Mouse (Mus musculus): ENCODE data around the gene Olfr307. TPM values are rescaled to one million over a fixed set of nuclear protein-coding genes. Genes with fewer than 3 reads are reported as not detected.
"Not testable (repeated sequence)": the region's sequence is repeated elsewhere in the genome, so short reads cannot be mapped to it uniquely, and the experiment has no call there.

Olfr307 gene
- polyA plus RNA-seq (2012), result 0.08 TPM in 1 of 2 replicates, not detected in the other

DNA sequence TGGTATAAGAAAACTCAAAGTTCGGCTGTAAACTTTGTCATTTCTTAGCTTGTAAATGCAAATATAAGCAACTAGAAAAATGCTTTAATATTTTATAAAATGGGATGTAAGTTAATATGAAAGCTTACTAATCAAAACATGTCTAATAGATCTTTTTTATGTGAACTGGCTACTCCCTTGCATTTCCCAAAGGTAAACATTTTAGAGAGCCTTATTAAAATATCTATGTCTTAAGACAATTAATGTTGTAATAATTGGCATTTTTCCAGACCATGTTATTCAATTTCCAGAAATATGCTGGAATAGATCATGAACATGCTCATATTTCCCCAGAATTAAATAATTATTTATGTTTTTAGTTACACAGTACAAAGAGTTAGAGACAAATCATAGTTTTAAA lies at the start of gene Olfr307:
Gene Olfr307, minus strand, starts transcription at position 101 of the 400 bp plus-strand sequence.
- Histone ChIP-seq H3K36me3 (ENCODE audit: control insufficient read depth) (no peaks in the 10 kb centered on the region), H3K9me3 (ENCODE audit: control insufficient read depth, low read length) (no peaks in the 10 kb centered on the region; the same call in 1 of the 2 replicates), H3K27me3 (ENCODE audit: control insufficient read depth) (no peaks in the 10 kb centered on the region), H3K4me3 (replicated peaks) (no peak within 1 kb of the TSS), H3K4me1 (ENCODE audit: control insufficient read depth) (no peaks in the 10 kb centered on the region)
- no peak for TF ChIP-seq GATA1 (IDR thresholded peaks at IDR 0.05; ENCODE audit: low read length)
- no peak for TF ChIP-seq TAL1 (IDR thresholded peaks at IDR 0.05; ENCODE audit: low read length)

DNA sequence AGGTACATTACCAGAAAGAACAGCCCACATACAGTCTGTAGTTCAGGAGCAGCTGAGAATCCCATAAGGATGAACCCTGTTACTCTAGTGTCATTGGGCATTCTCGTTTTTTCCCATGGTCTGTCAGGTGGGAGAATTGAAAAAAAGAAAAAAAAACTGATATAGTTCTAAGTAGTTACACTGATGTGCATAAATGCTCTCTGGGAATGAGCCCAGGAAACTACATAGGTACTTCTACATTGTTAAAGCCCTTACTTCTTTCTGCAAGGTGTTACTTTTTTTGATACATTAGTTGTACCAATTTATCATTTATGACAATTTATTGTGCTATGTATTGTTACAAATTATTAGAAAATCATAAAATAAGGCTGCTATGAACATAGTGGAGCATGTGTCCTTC lies 49.2 kb upstream of the Olfr307 start, which contains the start of gene Olfr304:
Gene Olfr304, minus strand, starts transcription at position 101 of the 400 bp plus-strand sequence.
- Histone ChIP-seq H3K4me1 (ENCODE audit: control insufficient read depth) (no peaks in the 10 kb centered on the region), H3K36me3 (ENCODE audit: control insufficient read depth) (no peaks in the 10 kb centered on the region), H3K4me3 (replicated peaks) (no peak within 1 kb of the TSS), H3K9me3 (ENCODE audit: control insufficient read depth, low read length) (peaks cover 2% of the 10 kb centered on the region; the same call in 1 of the 2 replicates), H3K27me3 (ENCODE audit: control insufficient read depth) (no peaks in the 10 kb centered on the region)
- no peak for TF ChIP-seq GATA1 (IDR thresholded peaks at IDR 0.05; ENCODE audit: low read length)
- TF ChIP-seq TAL1 (IDR thresholded peaks at IDR 0.05; ENCODE audit: low read length), result no peak

DNA sequence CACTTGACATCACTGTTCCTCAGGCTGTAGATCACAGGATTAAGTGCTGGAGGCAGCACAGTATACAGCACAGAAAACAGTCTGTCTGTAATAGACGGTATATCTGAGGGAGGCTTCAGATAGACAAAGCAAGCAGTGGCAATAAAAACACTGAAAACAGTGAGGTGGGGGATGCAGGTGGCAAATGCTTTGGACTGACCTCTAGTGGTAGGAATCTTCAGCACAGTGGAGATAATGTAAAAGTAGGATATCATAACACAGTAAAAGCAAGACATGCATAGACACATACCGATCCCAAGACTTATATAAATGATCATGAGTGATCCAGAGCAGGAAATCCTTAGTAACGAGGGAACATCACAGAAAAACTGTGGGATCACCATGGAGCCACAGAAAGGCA lies 48.4 kb upstream of the Olfr307 start:
- TF ChIP-seq TAL1 (IDR thresholded peaks at IDR 0.05; ENCODE audit: low read length) (no peak), GATA1 (IDR thresholded peaks at IDR 0.05; ENCODE audit: low read length) (no peak)
- H3K9me3 ChIP-seq (ENCODE audit: control insufficient read depth, low read length), result peaks cover 2% of the 10 kb centered on the region; the same call in 1 of the 2 replicates
- no peaks in the 10 kb centered on the region for H3K27me3 ChIP-seq (ENCODE audit: control insufficient read depth)
- no peak overlapping the region for H3K4me3 ChIP-seq (replicated peaks)
- no peaks in the 10 kb centered on the region for H3K4me1 ChIP-seq (ENCODE audit: control insufficient read depth)
- no peaks in the 10 kb centered on the region for H3K36me3 ChIP-seq (ENCODE audit: control insufficient read depth)

DNA sequence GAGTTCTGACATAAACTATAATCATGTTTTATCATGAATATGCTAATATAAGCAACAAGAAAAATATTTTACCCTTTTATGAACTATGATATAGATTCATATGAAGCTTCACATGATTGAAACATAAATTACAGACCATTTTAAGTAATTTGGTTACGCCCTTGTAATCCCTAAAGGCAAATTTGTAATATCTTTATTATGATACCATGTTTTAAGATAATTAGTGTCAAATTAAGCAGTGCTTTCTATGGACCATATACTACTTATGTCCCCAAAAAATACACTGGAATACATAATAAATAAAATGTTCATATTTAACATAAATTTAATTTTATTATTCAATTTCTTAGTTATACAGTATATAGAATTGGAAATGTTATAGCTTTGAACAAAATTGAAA lies 29.4 kb upstream of the Olfr307 start, which contains the start of gene Olfr305:
Gene Olfr305, minus strand, starts transcription at position 101 of the 400 bp plus-strand sequence.
- no peak within 1 kb of the TSS for H3K4me3 ChIP-seq (replicated peaks)
- H3K27me3 ChIP-seq (ENCODE audit: control insufficient read depth), result no peaks in the 10 kb centered on the region
- H3K36me3 ChIP-seq (ENCODE audit: control insufficient read depth), result no peaks in the 10 kb centered on the region
- TF ChIP-seq TAL1 (IDR thresholded peaks at IDR 0.05; ENCODE audit: low read length), result no peak
- TF ChIP-seq GATA1 (IDR thresholded peaks at IDR 0.05; ENCODE audit: low read length), result no peak
- H3K9me3 ChIP-seq (ENCODE audit: control insufficient read depth, low read length), result 0 out of 2 replicates have a peak, but pooled peaks cover 2% of the 10 kb centered on the region
- H3K4me1 ChIP-seq (ENCODE audit: control insufficient read depth), result no peaks in the 10 kb centered on the region

DNA sequence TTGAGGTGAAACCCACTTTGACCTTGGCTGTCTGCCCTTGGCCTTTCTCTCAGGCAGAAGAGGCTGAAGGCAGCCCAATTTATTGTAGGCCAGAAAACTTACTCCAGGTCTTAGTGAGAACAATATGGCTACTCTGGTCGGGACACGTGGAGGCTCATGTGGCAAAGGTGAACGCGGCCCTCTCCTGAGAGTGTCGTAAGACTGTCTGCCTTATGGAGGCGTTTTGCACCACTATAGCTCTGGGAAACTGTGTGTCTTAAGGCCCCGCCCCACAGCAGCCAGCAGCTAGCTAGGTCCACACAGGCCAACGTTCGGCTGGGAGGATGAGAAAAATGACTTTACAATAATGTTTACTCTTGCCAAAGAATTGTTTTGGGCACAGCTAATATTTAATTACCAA lies 8.9 kb upstream of the Olfr307 start:
- H3K4me1 ChIP-seq (ENCODE audit: control insufficient read depth); H3K27me3 ChIP-seq (ENCODE audit: control insufficient read depth); H3K9me3 ChIP-seq (ENCODE audit: control insufficient read depth, low read length); H3K4me3 ChIP-seq (replicated peaks); H3K36me3 ChIP-seq (ENCODE audit: control insufficient read depth): not testable (repeated sequence)

DNA sequence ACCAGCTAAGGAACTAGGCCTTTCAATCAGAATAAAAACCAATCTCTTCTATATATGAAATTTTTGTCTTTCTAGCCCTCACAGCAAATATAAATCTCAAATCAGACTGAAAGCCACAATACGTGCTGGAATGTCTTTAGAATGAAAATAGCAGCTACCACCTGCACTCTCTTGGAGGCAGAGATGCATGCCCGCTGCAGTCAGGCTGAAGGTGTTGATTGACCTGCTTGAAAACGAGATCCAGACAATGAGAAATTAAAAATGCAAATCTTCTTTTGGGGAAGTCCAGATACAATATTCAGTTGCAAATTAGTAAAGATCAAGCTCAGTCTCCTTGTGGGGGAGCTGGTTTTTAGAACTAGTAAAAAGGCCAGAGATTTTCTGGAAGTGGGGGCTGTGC lies 6.9 kb upstream of the Olfr307 start:
- peaks cover 8% of the 10 kb centered on the region; the same call in 1 of the 2 replicates for H3K9me3 ChIP-seq (ENCODE audit: control insufficient read depth, low read length)
- H3K36me3 ChIP-seq (ENCODE audit: control insufficient read depth), result no peaks in the 10 kb centered on the region
- TF ChIP-seq GATA1 (IDR thresholded peaks at IDR 0.05; ENCODE audit: low read length) (no peak), TAL1 (IDR thresholded peaks at IDR 0.05; ENCODE audit: low read length) (no peak)
- H3K4me1 ChIP-seq (ENCODE audit: control insufficient read depth), result no peaks in the 10 kb centered on the region
- no peaks in the 10 kb centered on the region for H3K27me3 ChIP-seq (ENCODE audit: control insufficient read depth)
- no peak overlapping the region for H3K4me3 ChIP-seq (replicated peaks)

DNA sequence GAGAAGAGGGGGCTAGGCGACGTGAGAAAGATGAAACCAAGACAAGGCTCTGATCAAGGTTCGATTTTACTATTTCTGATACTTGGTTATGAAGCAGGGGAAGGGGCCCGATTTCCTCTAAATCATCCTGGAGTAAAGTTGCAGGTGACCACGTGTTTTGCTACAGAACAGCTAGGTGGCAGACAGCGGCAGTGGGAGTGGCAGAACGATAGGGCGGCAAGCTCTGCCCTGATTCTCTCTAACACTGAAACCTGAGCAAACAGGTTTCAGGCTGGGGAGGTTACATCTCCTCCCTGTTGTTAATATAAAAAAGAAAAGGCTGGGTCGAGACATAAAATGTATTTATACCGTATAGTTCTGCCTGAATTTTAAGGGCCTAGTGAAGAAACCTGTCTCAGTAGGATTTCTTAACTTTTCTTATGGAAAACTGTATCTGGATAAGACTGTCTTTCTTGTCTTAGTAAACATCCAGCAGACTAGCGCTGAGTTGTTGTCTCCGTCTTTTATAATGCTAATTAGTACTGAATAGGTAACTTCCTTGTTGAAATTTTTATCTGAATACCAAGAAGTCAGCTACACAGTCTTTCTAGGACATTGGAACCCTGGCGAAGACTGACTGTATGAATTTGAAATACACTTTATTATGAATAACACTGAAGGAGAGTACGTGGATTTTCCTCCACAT lies 5.6 kb upstream of the Olfr307 start:
- peaks cover 3% of the 10 kb centered on the region; the same call in 1 of the 2 replicates for H3K9me3 ChIP-seq (ENCODE audit: control insufficient read depth, low read length)
- H3K4me3 ChIP-seq (replicated peaks), result no peak overlapping the region
- no peak for TF ChIP-seq GATA1 (IDR thresholded peaks at IDR 0.05; ENCODE audit: low read length)
- TF ChIP-seq TAL1 (IDR thresholded peaks at IDR 0.05; ENCODE audit: low read length), result no peak
- H3K4me1 ChIP-seq (ENCODE audit: control insufficient read depth), result no peaks in the 10 kb centered on the region
- no peaks in the 10 kb centered on the region for H3K36me3 ChIP-seq (ENCODE audit: control insufficient read depth)
- H3K27me3 ChIP-seq (ENCODE audit: control insufficient read depth), result no peaks in the 10 kb centered on the region

DNA sequence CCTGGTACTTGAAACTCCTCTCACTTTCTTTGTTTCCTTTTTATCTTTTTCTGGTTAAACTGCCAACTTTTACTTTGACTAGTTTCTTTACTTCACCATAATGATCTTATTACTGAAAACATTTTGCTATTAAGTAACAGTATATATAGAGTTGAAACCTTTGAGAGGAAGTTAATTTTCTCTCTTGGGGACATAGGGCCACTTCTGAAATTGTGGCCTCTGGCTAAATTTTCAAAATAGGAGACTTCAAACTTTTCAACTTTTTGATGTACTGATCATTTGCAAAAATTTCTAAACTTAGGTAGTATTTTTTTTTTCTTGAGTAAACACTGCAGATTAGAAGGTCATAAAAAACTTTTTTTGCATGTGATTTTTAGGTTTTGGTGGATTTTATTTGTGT lies 11.9 kb downstream of the Olfr307 start, which contains the start of gene Olfr308:
Gene Olfr308, minus strand, starts transcription at position 101 of the 400 bp plus-strand sequence.
- no peaks in the 10 kb centered on the region for H3K4me1 ChIP-seq (ENCODE audit: control insufficient read depth)
- H3K36me3 ChIP-seq (ENCODE audit: control insufficient read depth), result no peaks in the 10 kb centered on the region
- TF ChIP-seq GATA1 (IDR thresholded peaks at IDR 0.05; ENCODE audit: low read length), result no peak
- no peak for TF ChIP-seq TAL1 (IDR thresholded peaks at IDR 0.05; ENCODE audit: low read length)
- no peak within 1 kb of the TSS for H3K4me3 ChIP-seq (replicated peaks)
- H3K27me3 ChIP-seq (ENCODE audit: control insufficient read depth), result no peaks in the 10 kb centered on the region
- no peaks in the 10 kb centered on the region; the same call in 1 of the 2 replicates for H3K9me3 ChIP-seq (ENCODE audit: control insufficient read depth, low read length)

DNA sequence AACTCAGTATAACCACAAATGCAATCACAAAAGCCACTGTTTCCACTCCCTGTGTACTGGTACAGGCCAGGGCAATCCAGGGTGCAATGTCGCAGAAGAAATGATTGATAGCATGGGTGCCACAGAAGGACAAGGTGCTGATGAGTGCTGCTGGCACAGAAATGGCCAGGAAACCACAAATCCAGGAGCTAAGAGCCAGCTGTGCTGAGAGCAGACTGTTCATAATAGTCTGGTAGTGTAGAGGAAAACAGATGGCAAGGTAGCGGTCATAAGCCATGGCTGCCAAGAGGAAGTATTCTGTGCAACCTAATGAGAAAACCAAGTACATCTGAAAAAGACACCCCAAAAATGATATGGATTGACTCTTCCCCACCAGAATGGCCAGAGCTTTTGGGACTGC lies 16.1 kb downstream of the Olfr307 start:
- H3K9me3 ChIP-seq (ENCODE audit: control insufficient read depth, low read length), result no peaks in the 10 kb centered on the region; the same call in 1 of the 2 replicates
- no peaks in the 10 kb centered on the region for H3K36me3 ChIP-seq (ENCODE audit: control insufficient read depth)
- H3K4me1 ChIP-seq (ENCODE audit: control insufficient read depth), result no peaks in the 10 kb centered on the region
- TF ChIP-seq TAL1 (IDR thresholded peaks at IDR 0.05; ENCODE audit: low read length) (no peak), GATA1 (IDR thresholded peaks at IDR 0.05; ENCODE audit: low read length) (no peak)
- H3K4me3 ChIP-seq (replicated peaks), result no peak overlapping the region
- no peaks in the 10 kb centered on the region for H3K27me3 ChIP-seq (ENCODE audit: control insufficient read depth)
